Mouse (Mus musculus): Measurements from ENCODE around the gene Cep72.

The Cep72 gene

DNA sequence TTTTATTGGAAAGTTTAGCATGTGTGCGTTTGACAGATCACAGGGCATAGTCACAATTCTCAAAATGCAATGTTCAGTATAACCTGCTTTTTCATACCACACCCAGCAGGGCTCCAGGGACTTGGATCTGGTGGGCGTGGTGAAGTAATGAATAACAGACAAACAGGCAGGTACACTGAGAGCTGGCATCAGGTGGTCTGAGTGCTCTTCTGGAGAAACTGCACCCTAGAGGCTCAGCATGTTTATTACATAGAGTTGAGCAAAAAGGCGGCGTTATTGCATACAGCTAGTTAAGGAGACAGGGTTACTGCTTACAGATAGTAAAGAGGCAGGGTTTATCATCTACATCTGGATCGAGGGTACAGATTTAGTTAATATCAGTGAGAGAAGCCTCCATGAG, 71.8 kb downstream of the Cep72 start:
- no peak for DNase-seq (ENCODE audit: extremely low read depth, insufficient read length, low spot score)
